Mouse (Mus musculus): ENCODE data around the gene Miga2. TPM values are rescaled to one million over a fixed set of nuclear protein-coding genes. Genes with fewer than 3 reads are reported as not detected.

The Miga2 gene
- total and polyA plus RNA-seq, 2 experiments from 2014 or later = 32.6 to 105 TPM

GRCm38 (mm10) chr2:30358533-30359531, 5.2 kb upstream of the Miga2 start, which contains the start of gene Sh3glb2:
Sh3glb2 (minus strand) TSS chr2:30359337.
- Histone ChIP-seq H3K36me3 (replicated peaks; ENCODE audit: control insufficient read depth, insufficient read depth, low read length) (peaks cover 14% of the 10 kb centered on the region), H3K27ac (ENCODE audit: low read depth) (peak within 1 kb of the TSS; percentile 84), H3K4me1 (ENCODE audit: control insufficient read depth, insufficient read depth) (peaks cover 26% of the 10 kb centered on the region), H3K9ac (replicated peaks; ENCODE audit: low read depth, low read length) (peak within 1 kb of the TSS; percentile 65), H3K4me3 (ENCODE audit: low read depth, low read length) (peak within 1 kb of the TSS; percentile 84), H3K4me2 (ENCODE audit: low read depth, low read length) (peak within 1 kb of the TSS; percentile 89), H3K9me3 (replicated peaks; ENCODE audit: control insufficient read depth, low read length) (no peaks in the 10 kb centered on the region), H3K27me3 (ENCODE audit: control insufficient read depth, insufficient read depth, low read length) (no peaks in the 10 kb centered on the region)
- DNase-seq (ENCODE audit: low spot score) (peak; percentile 80), ATAC-seq (ENCODE audit: insufficient read depth, low read depth) (peak; percentile 69)
- 2% methylated on average over 53 of the region's 73 CpGs for WGBS
- peak; percentile 19 for TF ChIP-seq CTCF (IDR thresholded peaks at IDR 0.05; ENCODE audit: low read depth)
- 0 out of 2 replicates have a peak, but pooled peaks have one; percentile 31 for TF ChIP-seq EP300 (IDR thresholded peaks at IDR 0.05; ENCODE audit: low read depth)

- 72% methylated on average over 10 of the region's 10 CpGs for WGBS
- H3K4me2 ChIP-seq (ENCODE audit: low read depth, low read length) = no peak overlapping the region
- TF ChIP-seq EP300 (IDR thresholded peaks at IDR 0.05; ENCODE audit: low read depth) (no peak), CTCF (IDR thresholded peaks at IDR 0.05; ENCODE audit: low read depth) (no peak)
- DNase-seq (ENCODE audit: low spot score) = no peak
- no peak overlapping the region for H3K9ac ChIP-seq (replicated peaks; ENCODE audit: low read depth, low read length)
- H3K4me3 ChIP-seq (ENCODE audit: low read depth, low read length) = no peak overlapping the region
- H3K36me3 ChIP-seq (replicated peaks; ENCODE audit: control insufficient read depth, insufficient read depth, low read length) = no peaks in the 10 kb centered on the region
- H3K9me3 ChIP-seq (replicated peaks; ENCODE audit: control insufficient read depth, low read length) = no peaks in the 10 kb centered on the region
- H3K4me1 ChIP-seq (ENCODE audit: control insufficient read depth, insufficient read depth) = peaks cover 30% of the 10 kb centered on the region
- no peaks in the 10 kb centered on the region for H3K27me3 ChIP-seq (ENCODE audit: control insufficient read depth, insufficient read depth, low read length)
- no peak for ATAC-seq (ENCODE audit: insufficient read depth, low read depth)
- no peak overlapping the region for H3K27ac ChIP-seq (ENCODE audit: low read depth)
Observed at GRCm38 (mm10) chr2:30360626-30361025, 3.4 kb upstream of the Miga2 start.

GRCm38 (mm10) chr2:30362865-30363264, 1.2 kb upstream of the Miga2 start:
- no peak for ATAC-seq (ENCODE audit: insufficient read depth, low read depth)
- Histone ChIP-seq H3K27me3 (ENCODE audit: control insufficient read depth, insufficient read depth, low read length) (no peaks in the 10 kb centered on the region), H3K36me3 (replicated peaks; ENCODE audit: control insufficient read depth, insufficient read depth, low read length) (peaks cover 11% of the 10 kb centered on the region), H3K4me1 (ENCODE audit: control insufficient read depth, insufficient read depth) (peaks cover 22% of the 10 kb centered on the region), H3K9me3 (replicated peaks; ENCODE audit: control insufficient read depth, low read length) (no peaks in the 10 kb centered on the region), H3K4me3 (ENCODE audit: low read depth, low read length) (no peak overlapping the region), H3K27ac (ENCODE audit: low read depth) (no peak overlapping the region), H3K4me2 (ENCODE audit: low read depth, low read length) (no peak overlapping the region), H3K9ac (replicated peaks; ENCODE audit: low read depth, low read length) (no peak overlapping the region)
- no peak for DNase-seq (ENCODE audit: low spot score)
- 71% methylated on average over 5 of the region's 5 CpGs for WGBS
- TF ChIP-seq EP300 (IDR thresholded peaks at IDR 0.05; ENCODE audit: low read depth) = no peak
- no peak for TF ChIP-seq CTCF (IDR thresholded peaks at IDR 0.05; ENCODE audit: low read depth)

GRCm38 (mm10) chr2:30365281-30366069, 1.4 kb downstream of the Miga2 start:
- ATAC-seq (ENCODE audit: insufficient read depth, low read depth) (no peak), DNase-seq (ENCODE audit: low spot score) (no peak)
- H3K4me2 ChIP-seq (ENCODE audit: low read depth, low read length) = peak overlapping the region; percentile 84
- H3K9me3 ChIP-seq (replicated peaks; ENCODE audit: control insufficient read depth, low read length) = no peaks in the 10 kb centered on the region
- H3K36me3 ChIP-seq (replicated peaks; ENCODE audit: control insufficient read depth, insufficient read depth, low read length) = peaks cover 37% of the 10 kb centered on the region
- peak overlapping the region; percentile 46 for H3K27ac ChIP-seq (ENCODE audit: low read depth)
- H3K4me1 ChIP-seq (ENCODE audit: control insufficient read depth, insufficient read depth) = peaks cover 13% of the 10 kb centered on the region; the same call in 1 of the 2 replicates
- H3K27me3 ChIP-seq (ENCODE audit: control insufficient read depth, insufficient read depth, low read length) = no peaks in the 10 kb centered on the region
- WGBS = 43% methylated on average over 2 of the region's 2 CpGs
- TF ChIP-seq CTCF (IDR thresholded peaks at IDR 0.05; ENCODE audit: low read depth) (no peak), EP300 (IDR thresholded peaks at IDR 0.05; ENCODE audit: low read depth) (no peak)
- peak overlapping the region; percentile 91 for H3K4me3 ChIP-seq (ENCODE audit: low read depth, low read length)
- peak overlapping the region; percentile 72 for H3K9ac ChIP-seq (replicated peaks; ENCODE audit: low read depth, low read length)

- Histone ChIP-seq H3K9me3 (replicated peaks; ENCODE audit: control insufficient read depth, low read length) (no peaks in the 10 kb centered on the region), H3K9ac (replicated peaks; ENCODE audit: low read depth, low read length) (no peak overlapping the region), H3K27ac (ENCODE audit: low read depth) (peak overlapping the region; percentile 46), H3K27me3 (ENCODE audit: control insufficient read depth, insufficient read depth, low read length) (no peaks in the 10 kb centered on the region), H3K4me3 (ENCODE audit: low read depth, low read length) (0 out of 2 replicates have a peak overlapping the region, but pooled peaks have one; percentile 91), H3K4me2 (ENCODE audit: low read depth, low read length) (peak overlapping the region; percentile 84), H3K4me1 (ENCODE audit: control insufficient read depth, insufficient read depth) (peaks cover 13% of the 10 kb centered on the region; the same call in 1 of the 2 replicates), H3K36me3 (replicated peaks; ENCODE audit: control insufficient read depth, insufficient read depth, low read length) (peaks cover 44% of the 10 kb centered on the region)
- no peak for ATAC-seq (ENCODE audit: insufficient read depth, low read depth)
- peak; percentile 33 for TF ChIP-seq CTCF (IDR thresholded peaks at IDR 0.05; ENCODE audit: low read depth)
- TF ChIP-seq EP300 (IDR thresholded peaks at IDR 0.05; ENCODE audit: low read depth) = no peak
- WGBS = 23% methylated on average over 5 of the region's 5 CpGs
- DNase-seq (ENCODE audit: low spot score) = no peak
Observed at GRCm38 (mm10) chr2:30366203-30366602, 2.2 kb downstream of the Miga2 start.

Measured in heart, postnatal 0 days (tissue).